Mouse (Mus musculus) testis, postnatal 10 days (tissue): ENCODE measurements around the gene Cox19.
"Not testable (repeated sequence)": the region's sequence is repeated elsewhere in the genome, so short reads cannot be mapped to it uniquely, and the experiment has no call there.

Experiments used
- DNase-seq: peaks from one replicate; pipeline ENCODE4 v3.0.0; 2021; ENCODE audit warnings: low spot score

The Cox19 gene

DNA sequence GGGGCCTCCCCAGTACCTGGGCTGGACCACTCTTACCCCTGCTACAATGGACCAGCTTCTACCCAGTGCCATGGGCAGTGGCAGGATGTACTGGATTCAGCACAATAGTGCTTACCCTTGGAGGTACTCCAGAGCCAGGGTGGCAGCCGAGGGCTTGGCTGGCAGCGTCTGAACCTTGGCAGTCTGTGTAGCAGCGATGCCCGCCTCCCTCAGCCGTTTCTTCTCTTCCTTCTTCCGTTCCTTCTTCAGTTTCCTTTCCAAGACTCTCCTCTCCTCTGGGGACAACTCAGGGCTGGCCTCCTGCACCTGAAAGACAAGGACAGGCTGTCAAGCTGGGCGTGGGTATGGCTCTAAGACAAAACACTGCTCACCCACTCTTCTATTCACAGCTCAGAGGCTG, 12.6 kb upstream of the Cox19 start:
- no peak for DNase-seq

DNA sequence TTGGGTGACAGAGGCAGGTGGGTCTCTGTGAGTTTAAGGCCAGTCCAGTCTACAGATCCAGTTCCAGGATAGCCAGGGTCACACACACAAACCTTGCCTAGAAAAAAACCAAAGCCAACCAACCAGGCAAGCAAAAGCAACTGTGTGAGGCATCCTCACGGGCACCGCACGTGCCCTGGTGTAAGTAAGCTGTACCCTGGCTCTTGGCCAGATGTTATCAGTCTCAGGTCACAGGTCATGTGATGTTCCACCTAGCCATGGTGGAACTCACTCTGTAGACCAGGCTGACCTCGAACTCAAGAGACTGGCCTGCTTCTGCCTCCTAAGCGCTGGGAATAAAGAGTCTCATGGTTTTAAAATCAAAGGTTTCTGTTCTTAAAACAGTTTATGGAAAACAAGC, 8.0 kb upstream of the Cox19 start:
- no peak for DNase-seq

DNA sequence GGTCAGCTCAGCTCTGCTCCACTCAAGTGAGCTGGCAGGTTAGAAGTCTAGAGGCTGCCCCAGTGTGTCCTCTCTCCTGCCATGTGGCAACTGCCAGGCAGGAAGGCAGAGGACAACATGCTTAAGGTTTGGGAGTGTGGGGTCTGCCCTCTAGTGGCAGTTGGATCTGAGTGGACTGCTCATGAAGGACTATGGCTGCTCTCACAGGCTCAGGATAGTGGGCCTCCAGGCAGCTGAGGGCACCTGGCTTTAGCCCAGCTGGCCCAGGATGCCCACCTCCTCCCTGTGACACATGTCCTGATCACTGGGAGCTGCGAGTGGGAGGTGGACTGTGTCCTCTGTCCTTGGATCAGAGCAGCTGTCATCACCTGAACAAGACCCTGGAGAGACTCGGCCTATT, 7.4 kb upstream of the Cox19 start:
- peak; percentile 72 for DNase-seq

DNA sequence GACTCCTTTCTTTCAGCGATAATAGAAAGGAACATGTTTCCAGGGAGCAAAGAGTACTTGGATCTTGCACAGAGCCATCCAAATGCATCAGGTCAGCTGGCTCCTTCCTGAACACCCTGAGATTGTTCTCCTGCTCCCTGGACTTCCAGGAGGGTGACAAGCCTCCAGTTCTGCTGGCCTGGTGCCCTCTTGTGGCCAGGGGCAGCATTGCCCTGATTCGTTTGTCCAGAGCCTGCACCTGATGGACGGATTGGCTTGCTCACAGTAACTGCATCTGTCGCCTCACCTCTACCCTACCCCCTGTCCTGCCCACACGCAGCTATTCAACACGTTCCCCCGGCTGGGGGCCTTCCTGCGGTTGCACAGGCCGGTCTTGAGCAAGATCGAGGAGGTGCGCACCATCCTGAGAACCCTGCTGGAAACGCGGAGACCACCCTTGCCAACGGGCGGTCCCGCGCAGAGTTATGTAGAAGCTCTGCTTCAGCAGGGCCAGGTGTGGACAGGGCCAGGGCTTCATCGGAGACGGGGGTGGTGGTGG, 4.1 kb upstream of the Cox19 start:
- DNase-seq = peak; percentile 90

DNA sequence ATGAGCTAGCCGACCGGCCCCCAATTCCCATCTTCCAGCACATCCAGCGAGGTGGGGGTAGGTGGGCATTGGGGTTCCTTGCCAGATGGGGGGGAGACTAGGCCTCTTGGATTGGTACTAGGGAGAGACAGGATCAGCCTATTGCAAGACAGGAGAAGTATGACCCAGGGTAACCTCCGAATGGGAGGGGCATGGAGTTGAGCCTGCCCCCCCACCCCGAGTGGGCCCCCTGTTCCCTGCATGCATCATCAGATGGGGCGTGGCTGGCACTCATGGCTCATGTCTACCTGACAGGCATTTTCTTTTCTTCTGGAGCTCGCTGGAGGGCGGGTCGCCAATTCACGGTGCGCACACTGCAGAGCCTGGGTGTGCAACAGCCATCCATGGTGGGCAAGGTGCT, 2.7 kb upstream of the Cox19 start:
- DNase-seq = no peak

DNA sequence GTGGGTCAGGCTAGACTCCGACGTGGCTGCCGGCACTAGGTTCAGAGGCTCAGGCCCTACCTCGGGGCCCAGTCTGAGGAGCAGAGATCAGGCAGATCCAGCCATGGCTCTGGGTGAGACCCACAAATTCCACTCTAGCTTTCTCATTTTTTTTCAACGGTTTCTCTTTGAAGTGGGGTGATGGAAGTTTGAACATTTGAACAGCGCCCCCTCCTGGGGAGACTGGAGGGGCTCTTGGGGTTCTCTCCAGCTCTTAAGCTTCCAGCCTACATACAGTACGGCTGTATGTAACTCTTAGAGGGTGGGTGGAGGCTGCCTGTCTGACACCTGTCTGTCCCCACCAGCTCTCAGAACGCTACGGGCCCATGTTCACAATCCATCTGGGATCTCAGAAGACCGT, 2.3 kb upstream of the Cox19 start:
- DNase-seq = no peak

DNA sequence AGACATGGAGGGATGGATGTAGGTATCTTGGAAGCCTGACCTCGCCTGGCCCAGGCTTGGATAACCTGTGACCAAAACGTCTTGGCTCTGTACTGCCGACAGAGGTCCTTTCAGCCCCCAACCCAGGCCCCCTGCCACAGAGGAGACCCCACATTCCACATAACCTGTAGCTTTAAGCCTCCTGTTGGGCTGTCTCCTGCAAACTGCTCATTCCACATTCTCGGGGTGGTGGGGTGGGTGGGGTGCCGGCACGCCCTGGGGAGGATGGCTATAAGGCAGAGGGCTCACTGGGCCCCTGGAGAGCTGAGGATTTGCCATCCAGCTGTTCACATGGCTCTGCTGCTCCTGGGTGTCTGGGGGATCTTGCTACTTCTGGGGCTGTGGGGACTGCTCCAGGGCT, 1.1 kb upstream of the Cox19 start, which contains the start of gene Cyp2w1:
Gene Cyp2w1 (plus strand): TSS at position 301 of the 400 bp plus-strand sequence.
- no peak for DNase-seq

DNA sequence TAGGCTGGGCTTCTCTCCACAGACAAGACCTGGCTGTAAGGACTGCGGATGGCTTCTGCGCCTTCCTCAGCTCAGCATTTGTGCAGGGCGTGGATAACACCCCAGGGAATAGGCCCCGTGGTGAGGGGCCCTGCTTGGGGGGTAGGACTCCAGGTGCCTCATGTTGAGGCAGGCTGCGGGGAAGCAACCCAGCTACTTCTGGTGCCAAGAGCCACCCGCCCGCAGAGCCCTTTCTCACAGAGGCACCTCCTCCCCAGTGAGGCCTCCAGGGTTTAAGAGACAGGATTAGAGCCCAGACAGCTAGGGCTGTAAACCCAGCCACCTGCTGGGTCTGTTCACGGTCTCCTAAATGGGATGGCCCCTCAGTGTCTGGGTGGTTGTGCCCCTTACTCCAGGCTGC, 410 bp upstream of the Cox19 start:
- no peak for DNase-seq

DNA sequence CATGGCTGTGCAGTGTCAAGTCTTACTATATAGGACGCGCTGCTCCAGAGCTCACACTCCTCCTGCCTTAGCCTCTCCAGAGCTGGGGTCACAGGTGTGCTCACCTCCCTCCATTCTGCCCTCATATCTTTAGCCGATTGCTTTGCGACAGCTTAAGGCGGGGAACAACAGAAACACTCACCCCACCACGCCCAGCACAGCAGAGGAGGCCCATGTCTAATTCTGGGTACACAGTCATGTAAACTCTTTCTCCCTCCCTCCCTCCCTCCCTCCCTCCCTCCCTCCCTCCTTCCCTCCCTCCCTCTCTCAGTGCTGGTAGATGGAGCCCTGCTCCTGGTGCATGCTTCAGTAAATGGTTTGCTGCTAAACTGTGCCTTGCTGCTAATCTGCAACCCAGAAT, 1.5 kb downstream of the Cox19 start:
- no peak for DNase-seq

DNA sequence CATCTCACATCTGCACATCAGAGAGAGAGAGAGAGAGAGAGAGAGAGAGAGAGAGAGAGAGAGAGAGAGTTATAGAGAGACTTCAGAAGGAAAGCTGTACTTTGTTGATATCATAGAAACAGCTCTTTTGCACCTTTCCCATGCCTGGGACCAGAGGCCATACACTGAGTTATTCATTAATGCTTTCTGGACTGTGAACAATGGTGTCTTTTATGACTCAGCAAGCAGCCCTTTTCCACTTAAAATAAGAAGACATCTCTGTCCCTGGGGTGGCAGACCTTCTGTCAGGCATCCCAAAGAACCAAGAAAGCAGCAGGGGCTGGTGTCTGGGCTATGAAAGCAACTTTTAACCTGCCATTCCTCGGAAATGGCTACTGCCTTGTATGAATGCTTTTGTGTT, 4.0 kb downstream of the Cox19 start:
- DNase-seq = no peak

DNA sequence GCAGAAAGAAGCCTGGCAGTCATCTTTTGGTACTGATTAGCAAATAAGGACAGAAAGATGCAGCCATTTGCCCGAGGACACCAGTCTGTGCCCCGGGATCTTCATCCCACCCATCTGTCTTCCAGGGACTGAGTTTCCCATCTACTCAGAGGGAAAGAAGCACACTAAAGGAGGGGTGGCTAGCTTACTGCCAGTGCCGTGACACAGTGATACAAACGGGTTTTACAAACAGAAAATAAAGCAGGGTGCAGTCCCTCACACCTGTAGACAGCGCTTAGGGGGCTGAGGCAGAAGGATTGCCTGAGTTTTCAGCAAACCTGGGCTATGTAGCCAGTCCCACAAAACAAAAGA, 5.9 kb downstream of the Cox19 start:
- no peak for DNase-seq

DNA sequence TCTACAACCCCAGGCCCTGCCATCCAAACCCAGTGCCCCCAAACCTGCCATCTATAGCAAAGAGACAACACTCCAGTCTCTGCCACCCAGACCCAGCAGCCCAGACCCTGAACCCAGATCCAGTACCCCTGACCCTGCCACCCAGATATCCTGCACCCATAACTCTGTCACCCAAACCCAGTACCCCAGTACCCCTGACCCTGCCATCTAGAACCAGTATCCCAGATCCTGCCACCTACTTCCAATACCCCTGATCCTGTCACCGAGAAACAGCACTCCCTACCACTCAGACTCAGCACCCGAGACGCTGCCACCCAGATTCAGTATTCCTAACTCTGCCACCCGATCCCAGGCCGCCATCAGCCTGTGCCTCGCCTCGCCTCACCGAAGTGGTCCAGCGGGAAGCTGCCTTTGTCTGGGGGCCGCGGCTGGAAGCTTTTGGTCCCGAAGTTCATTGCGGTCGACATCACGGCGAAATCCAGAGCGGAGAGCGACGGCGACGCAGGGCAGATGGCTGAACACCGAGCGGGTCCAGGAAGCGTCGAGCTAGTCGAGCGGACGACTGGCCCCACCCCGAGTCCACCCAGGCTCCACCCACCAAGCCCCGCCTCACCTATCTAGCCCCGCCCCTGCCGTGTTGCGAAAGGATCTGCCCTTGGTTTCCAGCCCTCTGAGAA, 6.4 kb downstream of the Cox19 start:
- peak; percentile 98 for DNase-seq

DNA sequence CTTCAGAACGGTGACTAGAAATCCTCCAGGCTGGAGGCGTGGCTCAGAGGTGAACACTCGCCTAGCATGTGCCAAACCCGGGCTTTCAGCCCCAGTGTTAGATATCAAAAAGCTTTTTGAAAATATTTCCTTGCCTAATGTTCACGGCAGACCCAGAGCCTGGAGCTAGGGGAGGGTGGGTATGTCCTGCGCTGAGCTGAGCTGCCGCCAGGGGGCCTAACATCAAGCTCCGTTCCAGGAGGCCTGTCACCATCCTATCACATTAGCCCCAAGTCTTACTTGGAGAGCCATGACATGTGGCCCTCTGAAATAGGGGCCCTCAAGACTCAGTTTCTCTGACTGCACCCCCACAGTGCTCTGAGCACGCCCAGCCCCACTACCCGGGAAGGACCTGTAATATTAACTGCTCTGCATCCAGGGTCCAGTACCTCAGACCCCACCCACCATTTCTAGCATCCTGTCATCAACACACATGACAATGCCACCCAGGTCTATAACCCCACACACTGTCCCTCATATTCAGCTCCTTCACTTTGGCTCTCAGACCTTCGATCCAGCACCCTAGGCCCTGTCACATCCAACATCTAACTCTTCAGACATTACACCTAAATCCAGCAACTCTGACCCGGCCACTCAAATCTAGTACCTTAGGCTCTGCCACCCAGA, 7.1 kb downstream of the Cox19 start:
- peak; percentile 88 for DNase-seq

DNA sequence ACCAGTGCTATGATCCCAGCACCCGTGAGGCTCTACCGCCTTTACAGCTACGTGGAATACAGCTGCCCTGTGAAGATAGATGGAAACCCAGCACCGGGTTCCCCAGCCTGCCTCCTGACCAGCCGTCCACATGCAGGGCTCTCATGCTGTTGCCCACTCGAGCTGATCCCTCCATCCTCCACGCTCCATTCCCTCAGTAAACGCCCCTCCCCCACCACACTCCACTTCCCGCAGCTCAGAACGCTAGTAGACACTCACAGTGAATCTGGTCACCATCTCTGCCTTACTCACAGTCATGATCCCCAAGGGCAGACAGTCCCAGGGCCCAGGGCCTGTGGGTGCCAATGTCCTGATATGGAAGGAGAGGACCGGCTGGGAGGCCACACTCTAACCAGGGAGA, 12.3 kb downstream of the Cox19 start:
- DNase-seq = no peak

DNA sequence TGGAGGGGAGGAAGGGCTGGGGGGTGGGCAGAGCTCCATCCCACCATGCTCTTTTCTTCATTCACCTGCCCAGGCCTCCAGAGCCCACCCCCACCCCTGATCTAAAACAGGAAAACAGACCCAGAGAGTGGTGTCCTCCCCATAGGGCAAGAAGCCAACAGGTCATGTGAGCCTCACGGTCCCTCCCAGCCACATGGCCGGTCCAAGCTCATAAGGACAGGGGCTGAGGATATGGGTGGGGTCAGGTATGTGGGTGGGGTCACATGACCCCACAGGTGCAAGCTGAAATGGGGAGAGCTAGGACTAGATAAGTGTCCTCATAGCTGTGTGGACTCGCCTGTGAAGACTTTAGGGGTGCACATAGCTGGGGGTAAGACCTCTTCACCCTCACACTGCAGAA, 12.8 kb downstream of the Cox19 start:
- DNase-seq = no peak

DNA sequence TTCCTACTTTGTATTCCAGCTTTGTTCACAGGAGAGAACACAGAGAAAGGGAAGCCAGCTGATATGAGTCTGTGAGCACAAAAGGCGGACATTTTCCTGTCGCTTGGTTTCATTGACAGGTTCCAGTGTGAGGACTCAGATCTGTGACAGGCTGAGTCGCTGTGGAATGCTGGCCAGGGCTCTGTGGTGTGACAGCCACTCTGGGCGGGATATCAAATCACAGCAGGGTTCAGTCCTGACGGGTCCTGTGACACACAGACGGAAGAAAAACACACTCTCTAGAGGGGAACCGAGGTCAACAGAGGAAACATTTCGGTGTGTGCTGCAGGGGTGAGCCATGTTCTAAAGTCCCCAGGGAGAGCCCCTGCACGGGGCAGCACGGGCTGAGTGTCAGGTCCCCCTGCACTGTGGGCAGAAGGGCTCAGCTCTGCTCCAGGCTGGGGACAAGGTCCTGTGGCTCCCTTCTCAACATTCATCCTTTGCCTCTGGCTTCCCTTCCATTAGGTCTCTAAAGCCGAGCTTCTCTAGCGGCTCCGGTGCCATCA, 13.3 kb downstream of the Cox19 start:
- no peak for DNase-seq

DNA sequence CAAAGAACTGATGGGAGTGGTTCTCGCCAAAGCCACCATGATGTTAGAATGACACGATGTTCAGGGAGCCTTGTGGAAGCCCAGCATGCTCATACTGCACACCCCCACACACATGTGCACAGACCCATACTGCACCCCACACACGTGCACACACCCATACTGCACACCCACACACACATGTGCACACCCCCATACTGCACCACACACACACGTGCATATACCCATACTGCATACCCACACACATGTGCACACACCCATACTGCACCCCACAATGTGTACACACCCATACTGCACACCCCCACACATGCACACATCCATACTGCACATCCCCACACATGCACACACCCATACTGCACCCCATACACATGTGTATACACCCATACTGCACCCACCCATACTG, 15.6 kb downstream of the Cox19 start:
- DNase-seq = no peak

DNA sequence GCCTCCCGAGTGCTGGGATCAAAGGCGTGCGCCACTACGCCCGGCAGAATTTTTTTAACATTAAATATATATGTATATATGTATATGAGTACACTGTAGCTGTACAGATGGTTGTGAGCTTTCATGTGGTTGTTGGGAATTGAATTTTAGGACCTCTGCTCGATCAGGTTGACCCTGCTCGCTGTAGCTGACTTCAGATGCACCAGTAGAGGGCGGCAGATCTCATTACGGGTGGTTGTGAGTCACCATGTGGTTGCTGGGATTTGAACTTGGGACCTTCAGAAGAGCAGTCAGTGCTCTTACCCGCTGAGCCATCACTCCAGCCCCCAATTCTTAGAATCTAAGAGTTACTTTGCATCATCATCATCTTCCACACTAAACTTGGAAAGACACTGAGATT, 16.8 kb downstream of the Cox19 start:
- not testable (repeated sequence) for DNase-seq

DNA sequence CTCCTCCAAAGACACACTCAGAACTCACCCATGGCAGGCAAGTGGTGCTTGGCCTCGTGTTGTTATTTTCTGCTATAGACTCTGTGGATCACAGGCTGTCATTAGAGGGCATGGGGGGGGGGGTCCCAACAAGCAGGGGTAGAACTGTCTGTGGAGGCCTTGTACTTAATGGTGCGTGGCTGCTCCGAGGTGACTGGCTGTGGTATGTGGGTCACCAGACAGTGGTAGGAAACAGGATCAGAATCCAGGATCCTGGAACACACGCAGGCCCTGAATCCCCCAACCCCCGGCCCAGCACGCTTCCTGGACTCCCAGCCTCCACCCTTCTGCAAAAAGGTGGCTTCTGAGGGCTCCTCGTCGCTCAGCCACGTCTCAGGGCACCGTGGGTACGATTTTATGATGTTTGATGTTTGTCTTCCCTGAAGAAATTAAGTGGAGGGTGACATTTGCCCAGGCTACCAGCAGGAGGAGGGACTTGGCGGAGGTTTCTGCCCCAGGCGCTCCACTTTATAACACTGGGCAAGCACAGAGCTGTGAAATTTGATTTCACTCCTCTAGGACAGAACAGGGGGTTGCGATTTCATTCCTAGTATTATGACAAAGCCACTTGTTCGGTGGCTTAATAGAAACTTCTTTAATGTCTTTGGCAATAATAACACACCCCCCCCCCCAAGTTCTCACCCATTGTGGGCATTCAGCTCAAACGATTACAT, 17.8 kb downstream of the Cox19 start:
- no peak for DNase-seq

DNA sequence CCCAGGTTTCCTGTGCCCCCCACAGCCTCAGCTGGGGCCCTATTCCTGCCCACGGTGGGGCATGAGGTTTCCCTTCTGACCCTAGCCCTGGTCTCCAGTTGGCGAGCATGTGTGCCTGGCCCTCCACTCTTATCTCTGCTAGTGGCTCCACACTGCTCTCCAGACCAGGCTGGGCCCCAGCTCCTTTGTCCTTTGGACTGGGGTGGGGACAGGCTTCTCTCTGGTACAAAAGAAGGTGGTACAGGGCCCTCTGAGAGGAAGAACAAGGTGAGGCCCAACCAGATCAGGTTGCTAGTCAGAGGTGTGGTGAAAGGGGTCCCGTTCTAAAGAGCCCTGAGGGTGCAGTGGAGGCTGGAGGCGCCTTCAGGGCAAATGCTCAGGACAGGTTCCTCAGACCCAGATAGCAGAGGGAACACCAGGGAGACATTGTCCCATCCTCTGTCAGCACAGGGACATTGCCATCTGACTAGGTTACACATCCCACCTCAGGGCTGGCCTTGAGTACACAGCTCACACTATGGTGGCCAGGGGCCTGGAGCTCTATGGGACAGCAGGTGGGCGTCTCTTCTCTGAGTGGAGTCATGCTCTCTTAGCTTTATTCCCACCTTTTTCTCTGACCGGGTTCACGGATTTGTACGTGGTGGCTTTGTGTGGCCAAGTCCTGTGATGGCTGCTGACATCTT, 18.5 kb downstream of the Cox19 start:
- DNase-seq = no peak

DNA sequence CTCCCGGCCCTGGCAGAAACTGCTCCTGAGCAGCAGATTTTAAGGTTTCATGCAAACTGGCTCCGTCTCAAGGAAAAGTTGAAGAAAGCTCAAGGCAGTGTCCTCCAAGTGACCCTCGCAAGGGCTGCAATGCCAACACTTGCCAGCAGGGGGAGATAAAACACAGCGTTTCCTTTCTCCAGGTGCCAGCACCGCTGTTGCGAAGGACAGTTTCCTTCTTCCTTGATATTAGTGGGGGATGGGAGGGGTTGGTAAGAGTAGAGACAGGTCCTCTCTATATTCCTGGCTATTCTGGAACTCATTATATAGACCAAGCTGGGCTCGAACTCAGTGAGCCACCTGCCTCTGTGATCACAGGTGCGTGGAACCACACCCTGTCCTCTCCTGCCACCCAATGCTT, 19.5 kb downstream of the Cox19 start:
- DNase-seq = peak; percentile 94

DNA sequence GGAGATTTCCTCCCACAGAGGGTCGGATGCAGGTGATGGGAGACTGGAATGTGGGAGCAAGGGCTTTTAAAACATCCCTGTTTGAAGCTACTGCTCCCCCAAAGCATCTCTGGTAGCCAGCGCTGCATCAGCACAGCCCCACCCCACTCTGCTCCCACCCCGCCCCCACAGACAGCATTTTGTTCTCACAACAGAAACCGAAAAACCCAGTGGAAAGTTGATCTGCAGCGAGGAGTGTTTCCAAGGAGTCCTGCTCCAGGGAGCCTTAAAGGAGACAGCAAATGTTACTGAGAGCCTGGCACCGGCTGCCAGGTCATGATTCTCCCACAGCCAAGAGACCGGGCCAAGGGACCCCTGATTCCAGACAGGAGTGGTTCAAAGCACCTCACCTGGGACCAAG, 20.5 kb downstream of the Cox19 start:
- no peak for DNase-seq
